Mouse (Mus musculus) embryonic fibroblast, embryonic 13.5 days (primary cell): ENCODE data around the gene Usp24.

Experiments used
- CTCF ChIP-seq: IDR thresholded peaks from 2 replicates; pipeline ENCODE4 v1.5.1; 2011; ENCODE audit warnings: mild to moderate bottlenecking, control low read depth, low read length, moderate library complexity, borderline replicate concordance; ENCODE audit not compliant: insufficient read depth
- POLR2A ChIP-seq: IDR thresholded peaks from 2 replicates; pipeline ENCODE4 v1.6.1; 2011; ENCODE audit warnings: low read depth, mild to moderate bottlenecking, control low read depth, low read length, moderate library complexity

- no peak for TF ChIP-seq CTCF
- no peak for TF ChIP-seq POLR2A
Observed at GRCm38 (mm10) chr4:106419791-106420190, 103.8 kb downstream of the Usp24 start.
